Mouse (Mus musculus) stomach, embryonic 16.5 days (tissue): ENCODE results near the gene Bhlhe41. TPM values are rescaled to one million over a fixed set of nuclear protein-coding genes. Genes with fewer than 3 reads are reported as not detected.

Experiments
- ATAC-seq: fragments of 200-750 bp; cut with Nextera tagmentation; 2 replicates; pipeline ENCODE4 v1.8.0; 2017; ENCODE audit warnings: moderate number of reproducible peaks, moderate TSS enrichment; ENCODE audit not compliant: insufficient read depth, low FRiP score
- H3K27ac ChIP-seq: fragments of 300-500 bp; sonication (generic); 2 replicates; pipeline ENCODE4 v1.5.1; 2014; ENCODE audit warnings: low read length
- H3K27me3 ChIP-seq: fragments of 300-500 bp; sonication (generic); 2 replicates; pipeline ENCODE4 v1.6.1; 2014; ENCODE audit warnings: low read length, control low read depth, mixed read lengths; ENCODE audit not compliant: control insufficient read depth, insufficient read depth
- H3K36me3 ChIP-seq: fragments of 300-500 bp; sonication (generic); 2 replicates; pipeline ENCODE4 v1.6.1; 2014; ENCODE audit warnings: low read length; ENCODE audit not compliant: control insufficient read depth, insufficient read depth
- H3K4me1 ChIP-seq: fragments of 300-500 bp; sonication (generic); 2 replicates; pipeline ENCODE4 v1.6.1; 2014; ENCODE audit warnings: low read length, control low read depth, mixed read lengths; ENCODE audit not compliant: control insufficient read depth, insufficient read depth
- H3K4me2 ChIP-seq: fragments of 300-500 bp; sonication (generic); 2 replicates; pipeline ENCODE4 v1.6.1; 2014; ENCODE audit warnings: low read depth, low read length, mixed read lengths
- H3K4me3 ChIP-seq: fragments of 300-500 bp; sonication (generic); replicated peaks from 2 replicates; pipeline ENCODE4 v1.5.1; 2014; ENCODE audit warnings: mild to moderate bottlenecking, low read length
- H3K9ac ChIP-seq: fragments of 300-500 bp; sonication (generic); 2 replicates; pipeline ENCODE4 v1.6.1; 2014; ENCODE audit warnings: low read length
- H3K9me3 ChIP-seq: fragments of 300-500 bp; sonication (generic); replicated peaks from 2 replicates; pipeline ENCODE4 v1.6.1; 2016; ENCODE audit warnings: low read length, control low read depth; ENCODE audit not compliant: control insufficient read depth
- WGBS: fragments of 180-500 bp; shearing (Covaris S2); extraction: QIAGEN DNeasy Blood & Tissue Kit; methylation state at CpG from one replicate; pipeline ENCODE4 v1.1.7; 2014; 5-methylcytosine and 5-hydroxymethylcytosine counted together
- polyA plus RNA-seq: library from polyadenylated mRNA; unstranded; fragments of >200 nt; fragmentation: Nextera tagmentation; extraction: Ambion mirVana; gene quantifications from 2 replicates; pipeline ENCODE4 v1.2.1, GENCODE M21; 2015

Bhlhe41 gene
- polyA plus RNA-seq, 1 experiment from 2014 or later, result 2.0 TPM

- WGBS, result 32% methylated on average over 9 of the region's 9 CpGs
- Histone ChIP-seq H3K36me3 (no peaks in the 10 kb centered on the region), H3K27ac (no peak overlapping the region), H3K9ac (no peak overlapping the region), H3K27me3 (no peaks in the 10 kb centered on the region; the same call in 1 of the 2 replicates), H3K4me2 (no peak overlapping the region), H3K9me3 (no peaks in the 10 kb centered on the region), H3K4me1 (no peaks in the 10 kb centered on the region; the same call in 1 of the 2 replicates), H3K4me3 (no peak overlapping the region)
- no peak for ATAC-seq
Measured at GRCm38 (mm10) chr6:145830617-145831016, 34.7 kb downstream of the Bhlhe41 start.

- no peak overlapping the region for H3K9ac ChIP-seq
- H3K27me3 ChIP-seq, result no peaks in the 10 kb centered on the region; the same call in 1 of the 2 replicates
- WGBS, result 19% methylated on average over 8 of the region's 8 CpGs
- no peak overlapping the region for H3K27ac ChIP-seq
- no peak for ATAC-seq
- 0 out of 2 replicates have a peak, but pooled peaks cover 3% of the 10 kb centered on the region for H3K9me3 ChIP-seq
- no peak overlapping the region for H3K4me3 ChIP-seq
- H3K36me3 ChIP-seq, result 0 out of 2 replicates have a peak, but pooled peaks cover 2% of the 10 kb centered on the region
- 0 out of 2 replicates have a peak overlapping the region, but pooled peaks have one; percentile 17 for H3K4me2 ChIP-seq
- no peaks in the 10 kb centered on the region; the same call in 1 of the 2 replicates for H3K4me1 ChIP-seq
Measured at GRCm38 (mm10) chr6:145830117-145830516, 35.2 kb downstream of the Bhlhe41 start.

- WGBS, result 80% methylated on average over 16 of the region's 16 CpGs
- Histone ChIP-seq H3K4me2 (no peak overlapping the region), H3K36me3 (0 out of 2 replicates have a peak, but pooled peaks cover 3% of the 10 kb centered on the region), H3K27me3 (no peaks in the 10 kb centered on the region; the same call in 1 of the 2 replicates), H3K9ac (no peak overlapping the region), H3K27ac (no peak overlapping the region), H3K4me1 (no peaks in the 10 kb centered on the region; the same call in 1 of the 2 replicates), H3K4me3 (no peak overlapping the region), H3K9me3 (0 out of 2 replicates have a peak, but pooled peaks cover 4% of the 10 kb centered on the region)
- no peak for ATAC-seq
Measured at GRCm38 (mm10) chr6:145829062-145829835, 36.1 kb downstream of the Bhlhe41 start.

GRCm38 (mm10) chr6:145826305-145826704, 39.1 kb downstream of the Bhlhe41 start:
- no peak overlapping the region for H3K9ac ChIP-seq
- no peak overlapping the region for H3K4me3 ChIP-seq
- no peak overlapping the region for H3K4me2 ChIP-seq
- H3K4me1 ChIP-seq, result no peaks in the 10 kb centered on the region; the same call in 1 of the 2 replicates
- H3K36me3 ChIP-seq, result 0 out of 2 replicates have a peak, but pooled peaks cover 7% of the 10 kb centered on the region
- WGBS, result 99% methylated on average over 4 of the region's 4 CpGs
- no peak overlapping the region for H3K27ac ChIP-seq
- no peak for ATAC-seq
- no peaks in the 10 kb centered on the region for H3K27me3 ChIP-seq
- H3K9me3 ChIP-seq, result 0 out of 2 replicates have a peak, but pooled peaks cover 4% of the 10 kb centered on the region

GRCm38 (mm10) chr6:145823588-145824234, 41.6 kb downstream of the Bhlhe41 start:
- no peaks in the 10 kb centered on the region for H3K27me3 ChIP-seq
- ATAC-seq, result no peak
- no peak overlapping the region for H3K27ac ChIP-seq
- no peak overlapping the region for H3K4me3 ChIP-seq
- no peak overlapping the region for H3K9ac ChIP-seq
- H3K4me1 ChIP-seq, result no peaks in the 10 kb centered on the region
- no peak overlapping the region for H3K4me2 ChIP-seq
- 37% methylated on average over 5 of the region's 5 CpGs for WGBS
- 0 out of 2 replicates have a peak, but pooled peaks cover 9% of the 10 kb centered on the region for H3K36me3 ChIP-seq
- 0 out of 2 replicates have a peak, but pooled peaks cover 4% of the 10 kb centered on the region for H3K9me3 ChIP-seq

- H3K36me3 ChIP-seq, result 0 out of 2 replicates have a peak, but pooled peaks cover 9% of the 10 kb centered on the region
- no peak overlapping the region for H3K27ac ChIP-seq
- H3K9ac ChIP-seq, result no peak overlapping the region
- WGBS, result 52% methylated on average over 6 of the region's 6 CpGs
- peak; percentile 56; the same call in 1 of the 2 replicates for ATAC-seq
- 0 out of 2 replicates have a peak, but pooled peaks cover 4% of the 10 kb centered on the region for H3K9me3 ChIP-seq
- H3K4me1 ChIP-seq, result no peaks in the 10 kb centered on the region
- no peak overlapping the region for H3K4me3 ChIP-seq
- H3K27me3 ChIP-seq, result no peaks in the 10 kb centered on the region
- no peak overlapping the region for H3K4me2 ChIP-seq
Measured at GRCm38 (mm10) chr6:145823103-145823502, 42.3 kb downstream of the Bhlhe41 start.

GRCm38 (mm10) chr6:145822218-145822617, 43.1 kb downstream of the Bhlhe41 start:
- no peak for ATAC-seq
- Histone ChIP-seq H3K36me3 (0 out of 2 replicates have a peak, but pooled peaks cover 12% of the 10 kb centered on the region), H3K4me2 (no peak overlapping the region), H3K4me3 (no peak overlapping the region), H3K27me3 (no peaks in the 10 kb centered on the region), H3K4me1 (no peaks in the 10 kb centered on the region), H3K9ac (no peak overlapping the region), H3K27ac (no peak overlapping the region), H3K9me3 (0 out of 2 replicates have a peak, but pooled peaks cover 4% of the 10 kb centered on the region)
- WGBS, result 79% methylated on average over 5 of the region's 5 CpGs

- ATAC-seq, result no peak
- Histone ChIP-seq H3K4me3 (no peak overlapping the region), H3K4me1 (0 out of 2 replicates have a peak, but pooled peaks cover 4% of the 10 kb centered on the region), H3K27me3 (no peaks in the 10 kb centered on the region), H3K9me3 (no peaks in the 10 kb centered on the region), H3K36me3 (0 out of 2 replicates have a peak, but pooled peaks cover 8% of the 10 kb centered on the region), H3K4me2 (no peak overlapping the region), H3K27ac (no peak overlapping the region), H3K9ac (no peak overlapping the region)
- 91% methylated on average over 9 of the region's 9 CpGs for WGBS
Measured at GRCm38 (mm10) chr6:145819151-145819550, 46.2 kb downstream of the Bhlhe41 start.
